Mouse (Mus musculus) embryo, embryonic 10.5 days (tissue): Measurements from ENCODE around the gene Rab8a.
"Not testable (repeated sequence)": the region's sequence is repeated elsewhere in the genome, so short reads cannot be mapped to it uniquely, and the experiment has no call there.

ENCODE experiments used
- DNase-seq: peaks from one replicate; pipeline ENCODE4 v3.0.0-alpha.2; 2015; ENCODE audit warnings: low spot score

Gene Rab8a

DNA sequence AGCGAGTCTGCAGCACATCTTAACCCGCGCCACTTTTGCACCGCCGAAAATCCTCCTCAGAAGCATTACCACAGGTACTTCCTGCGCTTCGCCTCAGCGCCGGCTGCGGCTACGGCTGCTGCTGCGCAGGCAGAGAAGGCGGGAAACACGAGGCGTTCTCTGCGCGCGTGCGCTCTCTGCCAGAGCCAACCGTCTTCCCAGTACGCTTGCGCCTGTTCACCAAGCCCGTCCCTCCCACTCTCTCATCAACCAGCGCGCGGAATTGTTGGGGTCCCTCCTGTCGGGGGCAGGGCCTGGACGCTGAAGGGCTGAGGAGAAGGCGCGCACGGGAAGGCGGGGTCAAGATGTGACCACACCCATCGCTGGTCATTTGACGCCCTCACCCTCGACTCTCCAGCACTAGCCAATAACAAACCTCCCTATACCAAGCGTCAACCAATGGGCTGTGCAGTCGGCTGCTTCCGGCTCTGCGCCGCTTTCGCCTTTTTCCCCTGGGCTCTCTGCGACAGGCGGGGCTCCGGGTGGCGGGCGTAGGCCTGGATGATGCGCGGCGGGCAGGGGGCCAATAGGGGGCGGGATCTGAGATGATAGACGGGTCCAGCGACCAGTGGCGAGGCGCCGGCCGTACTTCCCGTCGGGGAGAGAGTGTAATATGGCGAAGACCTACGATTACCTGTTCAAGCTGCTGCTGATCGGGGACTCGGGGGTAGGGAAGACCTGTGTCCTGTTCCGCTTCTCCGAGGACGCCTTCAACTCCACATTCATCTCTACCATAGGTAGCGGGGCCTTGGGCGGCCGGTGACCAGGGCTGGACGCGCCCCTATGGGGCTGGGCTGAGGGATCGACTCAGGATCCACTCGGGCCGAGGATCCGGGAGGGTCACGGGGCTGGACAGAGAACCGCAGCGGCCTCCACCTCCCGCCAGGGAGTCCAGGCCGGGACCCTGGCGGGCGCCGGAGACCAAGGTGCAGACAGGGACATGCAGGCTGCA, at the start of gene Rab8a:
Gene Rab8a (plus strand): TSS at position 494 of the 991 bp plus-strand sequence.
- peak; percentile 100 for DNase-seq

DNA sequence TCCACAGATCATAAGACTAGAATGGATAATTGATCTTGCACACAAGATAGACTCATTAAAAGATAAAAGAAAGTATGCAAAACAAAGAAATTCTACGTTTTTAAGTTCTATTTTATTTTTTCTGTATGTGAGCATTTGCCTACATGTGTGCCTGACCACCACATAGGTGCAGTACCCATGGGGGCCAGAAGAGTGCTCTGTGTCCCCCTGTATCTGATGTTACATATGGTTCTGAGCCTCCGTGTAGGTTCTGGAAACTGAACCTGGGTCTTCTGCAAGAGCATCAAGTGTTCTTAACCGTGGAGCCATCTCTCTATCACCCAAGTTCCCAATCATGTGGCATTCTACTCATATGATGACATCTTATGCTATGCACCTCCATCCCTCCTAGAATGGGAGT, 48.5 kb upstream of the Rab8a start:
- no peak for DNase-seq

DNA sequence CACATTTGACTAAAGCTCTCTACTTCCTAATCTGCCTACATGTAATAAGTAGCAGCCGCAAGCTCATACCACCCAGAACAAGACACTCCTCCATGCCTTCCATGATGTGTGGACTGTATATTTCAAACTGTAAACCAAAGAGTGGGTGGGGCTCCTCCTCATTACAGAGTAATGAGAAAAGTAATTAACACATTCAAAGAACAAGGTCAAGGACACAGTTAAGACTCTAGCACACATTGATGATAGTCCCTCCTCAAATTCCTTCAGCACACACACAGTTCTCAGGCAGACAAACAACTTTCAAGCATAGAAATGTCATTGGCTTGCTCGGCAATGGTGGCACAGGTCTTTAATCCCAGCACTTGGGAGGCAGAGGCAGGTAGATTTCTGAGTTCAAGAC, 45.8 kb upstream of the Rab8a start:
- no peak for DNase-seq

DNA sequence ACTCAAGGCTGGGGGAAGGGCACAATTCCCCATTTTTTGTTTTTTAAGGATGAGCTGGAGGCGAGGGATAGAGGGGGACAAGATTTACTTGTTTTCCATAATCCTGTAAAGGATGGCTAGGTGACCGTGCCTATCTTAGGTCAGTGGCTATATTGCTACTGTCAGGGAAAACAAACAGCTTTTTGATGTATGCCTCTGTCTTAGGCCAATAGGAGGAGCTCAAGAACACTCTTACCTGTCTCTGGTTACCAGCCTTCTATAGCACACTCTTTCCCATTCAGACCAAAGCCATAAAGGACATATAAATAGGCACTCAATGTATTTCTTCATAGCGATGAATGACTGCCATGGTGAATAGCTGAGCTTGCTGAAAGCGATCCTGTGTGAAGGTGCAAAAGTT, 42.4 kb upstream of the Rab8a start:
- no peak for DNase-seq

DNA sequence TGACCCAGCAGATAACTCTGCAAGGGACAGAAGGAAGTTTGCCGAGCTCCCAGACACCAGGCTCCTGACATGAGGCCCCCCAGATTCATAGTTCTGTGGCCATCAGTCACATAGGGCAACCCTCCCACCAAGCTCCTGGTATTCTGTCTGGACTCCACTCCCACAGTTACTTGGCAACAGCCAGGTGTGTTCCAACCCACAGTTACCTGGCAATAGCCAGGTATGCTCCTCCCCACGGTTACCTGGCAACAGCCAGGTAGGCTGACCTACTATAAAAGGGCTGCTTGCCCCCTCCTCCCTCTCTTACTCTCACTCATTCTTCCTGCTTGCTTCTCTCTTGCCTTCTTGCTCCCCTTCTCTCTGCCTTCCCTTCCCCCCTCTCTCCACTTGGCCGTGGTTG, 39.5 kb upstream of the Rab8a start:
- not testable (repeated sequence) for DNase-seq

DNA sequence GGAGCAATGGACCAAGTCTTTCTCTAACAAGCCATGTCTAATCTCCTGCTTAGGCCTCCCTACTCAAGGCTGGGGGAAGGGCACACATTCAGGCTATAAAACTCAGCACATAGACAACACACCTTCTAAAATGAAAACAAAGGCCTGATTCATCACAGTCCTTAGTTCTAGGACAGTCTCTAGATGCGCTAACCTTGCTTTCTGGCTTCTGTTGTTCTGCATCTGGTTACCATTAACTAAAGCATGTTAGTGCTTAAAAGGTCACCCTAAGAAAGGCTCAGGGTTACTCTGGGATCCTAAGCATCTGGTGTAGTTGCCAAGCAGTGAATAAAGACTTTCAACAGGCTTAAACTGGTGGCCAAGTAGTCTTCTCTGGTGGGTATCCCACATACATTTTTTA, 39.0 kb upstream of the Rab8a start:
- DNase-seq = peak; percentile 63

DNA sequence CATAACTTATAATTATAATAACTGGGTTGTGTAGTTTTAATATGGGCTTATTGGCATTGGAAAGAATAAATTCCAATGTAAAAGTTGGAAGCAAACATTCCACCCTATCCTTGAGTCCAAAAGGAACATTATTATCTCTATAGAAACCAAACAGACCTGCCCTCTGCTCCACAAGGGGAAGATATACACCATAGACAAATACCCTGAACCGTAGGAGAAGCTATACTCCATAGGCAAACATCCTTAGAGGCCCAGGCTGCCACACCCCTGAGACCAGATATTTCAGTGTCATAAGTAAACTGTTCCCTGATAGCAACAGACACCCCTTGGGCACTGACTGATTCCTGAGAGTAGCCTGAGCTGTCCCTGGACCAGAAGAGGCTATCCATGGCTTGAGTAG, 33.2 kb upstream of the Rab8a start:
- no peak for DNase-seq

DNA sequence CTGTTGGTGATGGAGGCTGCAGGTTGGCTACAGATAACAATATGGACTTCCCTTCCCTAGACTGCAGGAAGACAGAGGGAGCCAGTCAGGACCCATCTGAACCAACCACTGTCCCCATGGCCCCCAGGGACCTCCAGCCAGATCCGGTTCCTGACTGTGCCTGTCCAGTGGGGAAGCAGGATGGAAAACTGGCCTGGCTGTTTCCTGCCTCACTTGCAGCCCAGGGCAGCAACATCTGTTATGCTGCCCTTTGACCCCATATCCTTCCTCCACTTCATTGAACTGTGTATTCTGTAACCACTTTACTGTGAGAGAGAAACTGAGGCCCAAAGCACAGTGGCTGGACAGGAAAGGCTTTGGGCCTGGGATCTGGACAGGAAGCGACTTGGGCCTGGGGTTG, 29.7 kb upstream of the Rab8a start:
- peak; percentile 38 for DNase-seq

DNA sequence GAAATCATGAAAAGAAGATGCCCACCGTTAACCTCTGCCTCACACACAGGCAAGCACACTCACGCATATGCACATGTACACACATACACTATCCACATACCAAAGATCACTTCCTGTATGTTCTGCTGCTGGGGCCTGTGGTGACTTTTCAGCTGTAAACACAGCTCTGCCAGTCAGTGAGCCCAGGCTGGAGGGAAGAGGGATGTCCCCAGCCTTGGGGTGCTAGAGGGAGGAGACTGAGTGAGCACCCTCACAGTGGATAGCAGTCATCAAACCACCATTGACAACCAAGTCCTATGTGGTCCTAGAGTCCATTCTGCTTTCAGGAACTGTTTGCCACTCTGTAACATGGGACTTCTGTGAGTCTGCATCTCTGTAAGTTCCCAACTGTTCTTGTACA, 29.1 kb upstream of the Rab8a start:
- DNase-seq = no peak

DNA sequence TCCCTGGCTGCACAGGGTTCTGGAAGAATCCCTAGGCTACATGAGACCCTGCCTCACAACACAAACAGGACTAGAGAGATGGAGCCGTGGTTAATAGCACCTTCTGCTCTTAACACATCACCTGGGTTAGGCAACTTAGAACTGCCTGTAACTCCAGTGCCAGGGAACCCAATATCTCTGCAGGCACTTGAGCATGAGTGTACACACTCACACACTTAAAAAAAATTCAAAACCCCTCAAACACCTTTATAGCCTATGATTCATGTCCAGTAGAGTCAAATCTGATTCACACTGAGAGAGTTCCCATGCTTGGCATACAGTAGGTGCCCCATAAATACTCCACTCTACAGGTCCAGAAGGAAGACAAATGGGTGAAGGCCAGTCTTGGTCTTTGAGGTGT, 28.6 kb upstream of the Rab8a start:
- DNase-seq = no peak

DNA sequence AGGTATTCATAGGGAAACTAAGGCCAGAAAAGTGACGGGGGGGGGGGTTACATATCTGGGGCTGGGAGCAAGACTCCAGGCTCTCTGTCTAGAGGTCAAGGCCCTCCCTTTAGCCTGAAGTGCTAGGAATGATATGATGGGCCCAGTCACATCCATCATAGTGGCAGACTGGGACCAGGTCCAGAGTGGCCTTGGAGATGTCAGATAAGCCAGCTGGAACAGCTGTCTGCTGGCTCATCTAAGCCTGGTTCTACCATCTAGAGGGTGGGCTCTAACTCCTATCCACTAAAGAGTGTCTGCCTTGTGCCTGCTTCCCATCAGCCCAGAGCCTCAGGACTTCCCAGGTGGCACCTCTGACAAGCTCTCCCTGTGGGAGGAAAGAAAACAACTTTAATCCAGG, 28.1 kb upstream of the Rab8a start:
- DNase-seq = no peak

DNA sequence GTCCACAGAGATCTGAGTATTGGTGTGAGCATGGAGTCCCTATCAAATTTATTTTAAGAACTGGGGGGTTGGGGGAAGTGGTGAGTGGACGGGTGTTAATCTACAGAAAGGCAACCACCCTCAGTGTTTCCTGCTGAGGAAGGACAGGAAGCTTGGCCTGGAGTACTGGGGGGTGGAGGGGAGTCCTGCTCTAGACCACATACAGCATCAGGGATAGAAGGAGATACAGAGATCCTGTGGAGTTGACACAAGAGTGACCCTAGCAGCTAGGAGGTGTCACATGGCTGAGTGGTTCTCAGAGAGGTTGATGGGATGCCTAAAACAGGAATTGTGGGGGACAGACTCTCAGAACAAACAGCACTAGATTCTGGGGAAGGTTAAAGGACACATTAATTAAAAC, 27.5 kb upstream of the Rab8a start:
- no peak for DNase-seq

DNA sequence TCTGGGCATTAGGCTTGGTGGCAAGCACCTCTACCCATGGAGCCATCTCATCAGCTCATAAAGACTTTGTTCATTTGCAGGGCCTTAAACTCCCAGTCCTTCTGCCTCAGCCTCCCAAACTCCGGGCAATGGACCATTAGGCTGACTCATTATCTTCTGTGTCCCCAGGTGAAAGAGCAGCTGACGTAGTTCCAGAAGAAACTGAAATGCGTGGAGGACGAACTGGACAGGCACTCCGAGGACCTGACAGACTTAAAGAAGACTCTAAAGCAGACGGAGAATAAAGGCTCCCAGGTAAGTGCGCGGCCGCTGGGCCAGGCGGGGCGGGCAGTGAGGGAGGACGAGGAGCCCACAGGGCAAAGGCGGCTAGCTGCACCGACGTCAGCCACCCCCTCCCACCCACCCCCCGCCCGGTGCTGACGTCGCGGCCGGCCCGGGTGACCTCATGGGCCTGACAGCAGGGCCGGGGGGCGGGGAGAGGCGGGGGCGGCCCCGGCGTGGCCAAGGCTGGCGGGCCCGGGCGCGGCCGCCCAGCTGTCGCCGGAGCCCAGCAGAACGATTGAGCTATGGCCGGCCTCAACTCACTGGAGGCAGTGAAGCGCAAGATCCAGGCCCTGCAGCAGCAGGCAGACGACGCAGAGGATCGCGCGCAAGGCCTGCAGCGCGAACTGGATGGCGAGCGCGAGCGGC, 26.1 kb upstream of the Rab8a start, which contains the start of gene Tpm4:
Gene Tpm4 (plus strand): TSS at position 220 of the 690 bp plus-strand sequence.
- peak; percentile 81 for DNase-seq

DNA sequence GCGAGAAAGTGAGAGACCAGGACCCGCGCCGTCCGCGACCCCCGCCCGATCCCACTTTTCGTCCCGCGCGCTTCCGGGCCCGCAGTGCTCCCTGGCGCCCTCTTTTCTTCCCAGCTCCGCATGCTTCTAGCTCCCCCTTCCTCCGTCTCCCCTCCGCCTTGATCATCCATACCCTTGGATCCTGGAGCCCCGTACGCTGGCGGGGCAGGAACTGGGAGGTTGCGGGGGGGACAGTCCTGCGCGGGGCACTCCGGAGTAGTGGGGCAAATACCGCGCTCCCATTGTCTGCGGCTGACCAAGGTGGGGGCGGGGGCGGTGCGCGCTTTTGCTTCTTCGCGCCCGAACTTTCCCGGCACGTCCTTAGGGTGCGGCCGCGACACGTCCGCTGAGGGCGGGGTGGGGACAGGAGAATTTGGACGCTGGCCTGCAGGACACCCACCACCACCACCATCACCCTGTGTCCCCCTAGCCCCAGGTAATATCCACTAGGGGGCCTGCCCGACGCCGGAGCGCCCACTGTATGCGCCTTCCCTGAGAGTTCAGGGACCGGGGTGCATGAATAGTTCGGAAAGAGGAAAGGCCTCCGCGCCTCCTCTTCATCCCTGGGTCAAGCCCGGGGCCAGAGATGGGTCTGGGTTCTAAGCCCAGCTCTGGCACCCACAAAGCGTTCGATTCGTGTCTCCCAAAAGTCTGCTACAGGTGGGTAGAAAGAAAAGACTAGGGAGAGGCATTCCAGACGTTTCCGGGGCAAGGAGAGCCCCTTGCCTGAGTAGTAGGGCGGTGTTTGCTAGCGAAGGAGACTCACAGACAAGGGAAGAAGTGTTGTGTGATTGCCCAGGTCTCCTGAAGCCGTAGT, 25.3 kb upstream of the Rab8a start:
- peak; percentile 73 for DNase-seq

DNA sequence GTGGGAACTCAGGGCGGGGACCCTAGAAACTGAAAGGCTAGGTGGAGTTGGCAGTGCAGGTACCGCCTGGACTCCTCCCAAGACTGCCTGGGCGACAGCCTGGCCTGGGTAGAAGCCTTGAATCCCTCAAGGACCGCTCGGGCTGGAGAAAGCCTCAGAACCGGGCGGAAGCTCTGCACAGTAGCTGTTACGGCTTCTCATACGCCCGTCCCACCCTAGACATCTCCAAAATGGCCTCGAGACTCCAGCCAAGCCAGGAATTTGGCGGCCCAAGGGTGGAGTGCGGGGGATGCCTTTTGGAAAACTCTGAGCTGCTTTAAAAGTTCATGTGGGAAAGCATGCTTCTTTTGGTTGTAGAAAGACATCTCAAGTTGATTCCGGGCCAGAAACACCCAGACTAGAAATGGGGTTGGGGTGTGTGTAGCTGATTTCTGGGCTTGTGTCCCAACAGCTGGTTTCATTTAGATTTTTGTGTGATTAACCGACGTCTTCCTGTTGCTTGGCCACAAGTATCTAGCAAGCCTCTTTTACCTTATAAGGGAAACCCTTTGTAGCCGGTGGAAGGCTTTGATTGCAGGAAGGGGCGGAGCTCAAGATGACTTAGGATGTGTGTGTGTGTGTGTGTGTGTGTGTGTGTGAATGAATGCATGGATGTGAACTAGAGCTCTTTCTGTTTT, 24.6 kb upstream of the Rab8a start:
- peak; percentile 93 for DNase-seq

DNA sequence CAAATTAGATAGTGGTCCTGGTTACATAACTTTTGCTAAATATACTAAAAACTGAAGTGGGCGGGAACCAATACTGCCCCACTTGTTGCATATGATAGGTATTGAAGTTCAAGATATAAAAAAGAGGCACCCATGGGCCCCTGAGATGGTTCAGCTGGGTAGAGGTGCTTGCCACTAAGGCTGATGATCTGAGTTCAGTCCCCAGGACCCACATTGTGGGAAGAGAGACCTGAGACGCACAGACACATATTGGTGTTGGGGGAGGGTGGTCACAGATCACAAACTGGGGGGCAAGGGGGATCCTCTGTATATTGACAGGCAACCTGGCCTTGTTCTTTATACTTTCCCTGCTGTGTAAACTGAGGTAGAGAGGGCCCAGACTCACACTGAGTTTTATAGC, 23.6 kb upstream of the Rab8a start:
- no peak for DNase-seq

DNA sequence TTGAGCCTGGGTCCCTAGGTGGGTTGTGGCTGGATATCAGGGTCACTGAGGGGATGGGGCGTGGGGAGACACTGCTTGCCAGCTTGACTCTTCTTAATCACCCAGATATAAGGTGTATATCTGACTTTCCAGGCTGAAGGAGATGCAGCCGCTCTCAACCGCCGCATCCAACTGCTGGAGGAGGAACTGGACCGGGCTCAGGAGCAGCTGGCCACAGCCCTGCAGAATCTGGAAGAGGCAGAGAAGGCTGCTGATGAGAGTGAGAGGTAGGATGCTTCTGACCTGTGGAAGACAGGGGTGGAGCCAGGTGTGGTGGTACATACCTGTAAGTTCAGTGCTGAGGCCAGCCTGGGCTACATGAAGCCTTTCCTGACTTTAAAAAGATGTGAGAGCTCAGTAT, 22.5 kb upstream of the Rab8a start:
- DNase-seq = no peak

DNA sequence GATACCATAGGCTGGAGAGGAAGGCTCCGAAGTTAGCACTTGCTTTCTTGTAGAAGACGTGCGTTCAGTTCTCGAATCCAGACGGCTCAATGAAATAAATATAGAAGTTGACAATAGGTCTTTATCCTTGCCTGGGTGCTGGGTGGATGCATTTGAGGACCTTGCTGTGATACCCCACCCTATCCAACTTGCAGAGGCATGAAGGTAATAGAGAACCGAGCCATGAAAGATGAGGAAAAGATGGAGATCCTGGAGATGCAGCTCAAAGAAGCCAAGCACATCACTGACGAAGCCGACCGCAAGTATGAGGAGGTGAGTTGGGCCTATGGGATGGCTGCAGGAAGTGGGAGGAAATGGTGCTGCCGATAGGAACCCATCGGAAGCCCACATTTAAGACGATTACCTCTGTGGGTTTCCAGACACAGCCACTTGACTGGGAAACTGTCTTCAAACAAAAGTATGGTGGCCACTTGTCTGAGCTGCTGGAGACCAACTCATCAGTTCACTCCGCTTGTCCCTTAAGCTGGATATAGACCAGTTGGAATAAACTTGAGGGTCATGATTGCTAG, 17.7 kb upstream of the Rab8a start:
- DNase-seq = no peak

DNA sequence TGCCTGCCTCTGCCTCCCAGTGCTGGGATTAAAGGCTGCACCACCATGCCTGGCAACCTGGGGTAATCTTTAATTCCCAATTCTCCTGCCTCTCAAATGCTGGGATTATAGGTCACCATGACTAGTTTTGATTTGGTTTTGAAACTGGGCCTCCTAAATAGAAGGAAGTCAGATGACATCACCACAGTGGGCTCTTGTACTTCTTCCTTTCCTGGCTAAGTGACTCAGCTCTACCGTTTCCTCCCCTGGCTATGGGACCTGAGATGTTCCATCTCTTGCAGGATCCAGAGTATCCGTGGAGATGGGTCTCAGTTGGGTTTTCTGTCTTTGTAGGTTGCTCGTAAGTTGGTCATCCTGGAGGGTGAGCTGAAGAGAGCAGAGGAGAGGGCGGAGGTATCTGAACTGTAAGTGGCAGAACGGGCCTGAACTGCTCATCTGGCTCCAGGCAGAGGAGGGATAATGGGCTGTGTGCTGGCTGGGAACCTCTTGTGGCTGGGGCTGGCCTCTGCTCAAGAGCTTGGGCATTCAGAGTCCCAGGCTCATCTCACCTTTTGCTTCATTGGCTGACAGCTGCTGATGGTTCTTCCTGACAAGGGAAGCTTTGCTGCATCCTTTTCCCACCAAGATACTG, 16.5 kb upstream of the Rab8a start:
- no peak for DNase-seq

DNA sequence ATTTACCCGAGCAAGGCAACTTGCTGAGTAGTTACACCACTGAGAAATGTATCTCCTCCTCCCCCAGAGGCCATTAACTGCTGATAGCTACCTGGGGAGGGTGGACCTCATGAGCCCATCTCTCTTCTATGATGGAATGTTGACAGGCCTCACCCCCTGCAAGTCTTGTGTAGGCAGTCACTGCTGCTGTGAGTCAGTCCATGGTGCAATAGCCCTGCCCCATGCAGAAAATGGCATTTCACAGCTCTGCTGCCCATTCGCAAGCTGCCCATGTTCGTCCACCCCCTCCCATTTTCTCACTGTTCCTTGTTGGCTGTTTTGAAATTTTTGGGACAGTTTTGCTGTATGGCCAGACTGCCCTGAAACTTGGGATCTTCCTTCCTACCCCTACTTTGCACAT, 15.5 kb upstream of the Rab8a start:
- no peak for DNase-seq

DNA sequence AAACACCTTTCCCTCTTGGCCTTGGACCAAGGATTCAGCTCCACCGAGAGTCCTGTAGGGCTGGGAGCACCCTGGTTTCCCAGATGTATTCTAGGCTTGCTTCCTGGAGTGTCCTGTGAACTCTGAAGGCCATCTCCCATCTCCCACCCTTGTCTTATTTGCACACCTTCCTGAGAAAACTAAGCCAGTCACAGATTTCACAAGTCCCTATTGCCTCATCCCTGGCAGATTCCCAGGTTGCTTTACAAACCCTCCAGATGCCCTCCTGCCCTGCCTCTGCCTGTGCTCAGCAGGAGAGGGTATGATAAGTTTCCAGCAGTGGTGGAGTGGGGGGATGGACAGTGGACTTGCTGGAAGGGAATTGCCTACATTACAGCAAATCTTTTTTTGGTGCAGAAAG, 14.9 kb upstream of the Rab8a start:
- no peak for DNase-seq
